Mouse (Mus musculus): ENCODE measurements around the gene B4galt5. TPM values are rescaled to one million over a fixed set of nuclear protein-coding genes. Genes with fewer than 3 reads are reported as not detected.

The B4galt5 gene
- polyA plus RNA-seq, 1 experiment from 2014 or later, result 14.5 TPM

- H3K4me3 ChIP-seq, result no peak overlapping the region
- no peak overlapping the region for H3K27ac ChIP-seq
- no peaks in the 10 kb centered on the region for H3K27me3 ChIP-seq
- no peak for ATAC-seq (ENCODE audit: insufficient number of reproducible peaks, insufficient read depth, low FRiP score, low TSS enrichment)
- peaks cover 25% of the 10 kb centered on the region for H3K4me1 ChIP-seq
- peaks cover 34% of the 10 kb centered on the region for H3K36me3 ChIP-seq
- H3K9me3 ChIP-seq, result no peaks in the 10 kb centered on the region
- no peak overlapping the region for H3K9ac ChIP-seq
- no peak overlapping the region for H3K4me2 ChIP-seq (replicated peaks)
- WGBS, result 89% methylated on average over 12 of the region's 12 CpGs
Observed at GRCm38 (mm10) chr2:167309286-167309685, 39.7 kb downstream of the B4galt5 start.

- H3K4me3 ChIP-seq, result no peak overlapping the region
Observed at GRCm38 (mm10) chr2:167307716-167308115, 41.3 kb downstream of the B4galt5 start.

DNA sequence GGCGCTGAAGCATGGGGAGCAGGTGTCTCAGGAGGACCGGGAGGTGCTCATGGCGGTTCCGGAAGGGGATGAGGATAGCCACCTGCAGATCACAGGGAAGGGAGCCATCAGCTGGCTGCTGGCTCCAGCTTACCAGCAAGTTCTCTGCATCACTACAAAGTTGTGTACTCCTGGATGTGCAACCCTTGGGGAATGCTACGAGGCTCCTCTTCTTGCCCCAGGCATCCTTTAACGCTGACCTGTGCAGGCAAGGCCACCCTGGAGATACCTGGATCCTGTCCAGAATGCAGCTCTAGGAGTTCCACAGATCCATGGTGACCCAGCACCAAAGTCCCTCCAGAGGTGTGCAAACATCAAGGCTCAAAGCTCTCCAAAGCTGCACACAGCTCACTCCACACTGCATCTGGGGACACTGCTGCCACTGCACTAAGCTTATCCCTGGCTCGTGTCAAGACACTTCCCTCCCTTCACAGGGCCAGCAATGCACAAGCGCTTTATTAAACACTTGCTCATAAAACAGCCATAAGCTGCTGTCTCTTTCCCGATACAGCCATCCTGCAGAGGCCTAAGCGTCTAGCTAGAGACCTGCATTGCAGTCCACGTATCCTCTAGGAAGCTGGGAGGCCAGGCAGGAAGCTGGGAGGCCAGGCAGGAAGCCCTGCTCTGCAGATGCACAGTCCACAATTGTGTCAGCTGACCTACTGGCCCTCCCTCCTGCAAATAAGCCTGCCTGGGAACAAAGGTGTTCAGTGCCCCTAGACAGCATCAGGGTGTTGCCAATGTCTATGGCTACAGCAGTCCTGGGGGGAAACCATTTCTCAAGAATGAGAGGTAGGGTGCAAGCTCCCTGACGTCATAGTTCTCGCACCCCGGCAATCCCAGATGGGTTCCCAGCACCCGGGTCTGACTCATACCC, 42.1 kb downstream of the B4galt5 start:
- H3K4me3 ChIP-seq, result no peak overlapping the region
- ATAC-seq (ENCODE audit: insufficient number of reproducible peaks, insufficient read depth, low FRiP score, low TSS enrichment), result no peak
- WGBS, result 83% methylated on average over 15 of the region's 15 CpGs
- no peaks in the 10 kb centered on the region for H3K9me3 ChIP-seq
- no peak overlapping the region for H3K9ac ChIP-seq
- peak overlapping the region; percentile 24; the same call in 1 of the 2 replicates for H3K27ac ChIP-seq
- peaks cover 15% of the 10 kb centered on the region for H3K4me1 ChIP-seq
- H3K4me2 ChIP-seq (replicated peaks), result no peak overlapping the region
- H3K36me3 ChIP-seq, result peaks cover 50% of the 10 kb centered on the region
- H3K27me3 ChIP-seq, result no peaks in the 10 kb centered on the region

More at GRCm38 (mm10) chr2:167307716-167308115, 41.3 kb downstream of the B4galt5 start:
- peaks cover 45% of the 10 kb centered on the region for H3K36me3 ChIP-seq
- H3K9me3 ChIP-seq, result no peaks in the 10 kb centered on the region
- WGBS, result 44% methylated on average over 12 of the region's 12 CpGs
- H3K4me2 ChIP-seq (replicated peaks), result peak overlapping the region; percentile 13; the same call in 1 of the 2 replicates
- no peaks in the 10 kb centered on the region for H3K27me3 ChIP-seq
- peak overlapping the region; percentile 64 for H3K27ac ChIP-seq
- no peak for ATAC-seq (ENCODE audit: insufficient number of reproducible peaks, insufficient read depth, low FRiP score, low TSS enrichment)
- H3K4me1 ChIP-seq, result peaks cover 15% of the 10 kb centered on the region
- no peak overlapping the region for H3K9ac ChIP-seq

GRCm38 (mm10) chr2:167306273-167306594, 42.7 kb downstream of the B4galt5 start:
- H3K36me3 ChIP-seq, result peaks cover 55% of the 10 kb centered on the region

DNA sequence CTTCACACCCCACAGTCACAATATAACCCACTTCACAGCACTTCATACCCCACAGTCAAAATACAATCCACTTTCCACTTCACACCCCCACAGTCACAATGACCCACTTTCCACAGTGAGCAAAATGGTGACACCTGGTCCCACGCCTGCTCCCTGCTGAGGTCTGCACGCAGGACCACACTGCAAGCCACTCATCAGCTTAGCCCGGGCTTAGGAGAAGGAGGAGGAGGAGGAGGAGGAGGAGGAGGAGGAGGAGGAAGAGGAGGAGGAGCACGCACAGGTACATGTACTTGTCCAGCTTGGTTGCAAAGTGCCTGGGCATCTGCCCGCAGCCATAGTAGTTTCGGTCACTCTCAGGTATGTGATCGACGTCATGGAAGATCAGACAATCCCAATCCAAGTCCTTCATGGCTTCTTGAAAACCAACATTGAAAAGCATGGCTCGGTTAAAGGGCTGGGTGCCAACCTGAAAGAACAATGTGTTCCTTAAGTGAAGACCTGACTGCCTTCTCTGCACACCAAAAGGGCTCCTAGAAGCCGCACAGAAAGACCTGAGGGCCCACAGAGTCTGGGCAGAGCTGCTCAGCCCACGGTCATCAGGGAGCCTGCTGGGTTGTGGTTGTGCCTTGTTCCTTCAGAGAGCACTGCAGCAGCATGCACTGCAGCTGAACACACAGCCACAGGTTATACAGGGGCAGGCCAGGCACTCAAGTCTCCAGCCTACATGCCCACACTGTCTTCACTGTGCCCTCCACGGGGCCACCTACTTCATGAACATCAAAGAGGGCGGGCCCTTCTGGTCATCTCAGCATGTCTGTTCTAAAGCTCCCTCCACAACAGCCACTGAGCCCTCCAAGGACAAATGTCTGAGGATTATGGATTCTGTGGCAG, 43.4 kb downstream of the B4galt5 start:
- 94% methylated on average over 12 of the region's 13 CpGs for WGBS
- H3K27me3 ChIP-seq, result no peaks in the 10 kb centered on the region
- no peak overlapping the region for H3K4me2 ChIP-seq (replicated peaks)
- no peaks in the 10 kb centered on the region for H3K9me3 ChIP-seq
- H3K36me3 ChIP-seq, result peaks cover 60% of the 10 kb centered on the region
- ATAC-seq (ENCODE audit: insufficient number of reproducible peaks, insufficient read depth, low FRiP score, low TSS enrichment), result no peak
- H3K4me3 ChIP-seq, result no peak overlapping the region
- no peak overlapping the region for H3K9ac ChIP-seq
- no peak overlapping the region for H3K27ac ChIP-seq
- peaks cover 15% of the 10 kb centered on the region for H3K4me1 ChIP-seq

More at GRCm38 (mm10) chr2:167306273-167306594, 42.7 kb downstream of the B4galt5 start:
- Histone ChIP-seq H3K4me1 (peaks cover 15% of the 10 kb centered on the region), H3K4me2 (replicated peaks) (no peak overlapping the region), H3K27me3 (no peaks in the 10 kb centered on the region), H3K9me3 (no peaks in the 10 kb centered on the region), H3K27ac (no peak overlapping the region), H3K9ac (no peak overlapping the region), H3K4me3 (no peak overlapping the region)
- 84% methylated on average over 4 of the region's 4 CpGs for WGBS
- ATAC-seq (ENCODE audit: insufficient number of reproducible peaks, insufficient read depth, low FRiP score, low TSS enrichment), result no peak

DNA sequence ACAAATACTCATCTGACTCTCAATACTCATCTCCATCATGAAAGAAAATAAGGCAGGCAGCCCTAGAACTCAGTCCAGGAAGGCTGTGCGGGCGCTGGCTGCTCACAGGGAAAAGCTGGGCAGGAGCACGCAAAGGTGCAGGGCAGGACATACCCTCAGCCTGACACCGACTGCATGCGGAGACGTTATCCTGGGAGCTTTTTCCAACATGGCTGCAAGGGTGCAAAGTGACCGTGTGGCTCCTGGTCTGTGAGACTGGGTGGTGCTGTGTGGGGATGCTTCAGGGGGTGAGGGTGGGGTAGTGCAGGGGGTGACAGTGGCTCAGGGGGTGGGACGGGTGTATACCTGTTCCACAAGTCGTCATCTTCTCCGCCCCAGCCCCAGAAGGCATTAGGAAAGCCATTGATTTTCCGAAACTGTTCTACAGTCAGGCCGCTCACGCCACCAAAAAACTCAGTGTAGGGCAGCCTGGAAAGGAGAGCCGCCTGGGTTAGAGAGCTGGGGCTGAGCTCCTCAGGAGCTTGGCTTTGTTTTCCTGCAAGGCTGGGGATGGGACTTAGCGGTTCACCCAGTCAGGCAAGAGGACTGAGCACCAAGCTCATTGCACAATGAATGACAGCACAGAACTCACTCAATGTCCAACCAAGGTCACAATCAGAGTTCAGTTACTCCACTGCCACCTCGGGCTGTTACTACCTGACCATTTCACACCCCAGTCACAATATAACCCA, 44.2 kb downstream of the B4galt5 start:
- ATAC-seq (ENCODE audit: insufficient number of reproducible peaks, insufficient read depth, low FRiP score, low TSS enrichment), result no peak
- H3K36me3 ChIP-seq, result peaks cover 60% of the 10 kb centered on the region
- no peaks in the 10 kb centered on the region for H3K9me3 ChIP-seq
- no peak overlapping the region for H3K27ac ChIP-seq
- H3K27me3 ChIP-seq, result no peaks in the 10 kb centered on the region
- H3K4me2 ChIP-seq (replicated peaks), result no peak overlapping the region
- H3K4me1 ChIP-seq, result peaks cover 15% of the 10 kb centered on the region
- 88% methylated on average over 16 of the region's 16 CpGs for WGBS
- no peak overlapping the region for H3K4me3 ChIP-seq
- H3K9ac ChIP-seq, result no peak overlapping the region

- peaks cover 58% of the 10 kb centered on the region for H3K36me3 ChIP-seq
- peaks cover 15% of the 10 kb centered on the region for H3K4me1 ChIP-seq
- no peak overlapping the region for H3K27ac ChIP-seq
- WGBS, result 89% methylated on average over 6 of the region's 6 CpGs
- no peak overlapping the region for H3K9ac ChIP-seq
- no peak overlapping the region for H3K4me3 ChIP-seq
- H3K4me2 ChIP-seq (replicated peaks), result no peak overlapping the region
- H3K27me3 ChIP-seq, result no peaks in the 10 kb centered on the region
- ATAC-seq (ENCODE audit: insufficient number of reproducible peaks, insufficient read depth, low FRiP score, low TSS enrichment), result no peak
- no peaks in the 10 kb centered on the region for H3K9me3 ChIP-seq
Observed at GRCm38 (mm10) chr2:167303806-167304205, 45.2 kb downstream of the B4galt5 start.

GRCm38 (mm10) chr2:167303196-167303595, 45.8 kb downstream of the B4galt5 start:
- Histone ChIP-seq H3K9ac (no peak overlapping the region), H3K27me3 (no peaks in the 10 kb centered on the region), H3K4me1 (peaks cover 15% of the 10 kb centered on the region), H3K27ac (no peak overlapping the region), H3K9me3 (no peaks in the 10 kb centered on the region), H3K36me3 (peaks cover 54% of the 10 kb centered on the region), H3K4me3 (no peak overlapping the region), H3K4me2 (replicated peaks) (no peak overlapping the region)
- 91% methylated on average over 8 of the region's 8 CpGs for WGBS
- ATAC-seq (ENCODE audit: insufficient number of reproducible peaks, insufficient read depth, low FRiP score, low TSS enrichment), result no peak

DNA sequence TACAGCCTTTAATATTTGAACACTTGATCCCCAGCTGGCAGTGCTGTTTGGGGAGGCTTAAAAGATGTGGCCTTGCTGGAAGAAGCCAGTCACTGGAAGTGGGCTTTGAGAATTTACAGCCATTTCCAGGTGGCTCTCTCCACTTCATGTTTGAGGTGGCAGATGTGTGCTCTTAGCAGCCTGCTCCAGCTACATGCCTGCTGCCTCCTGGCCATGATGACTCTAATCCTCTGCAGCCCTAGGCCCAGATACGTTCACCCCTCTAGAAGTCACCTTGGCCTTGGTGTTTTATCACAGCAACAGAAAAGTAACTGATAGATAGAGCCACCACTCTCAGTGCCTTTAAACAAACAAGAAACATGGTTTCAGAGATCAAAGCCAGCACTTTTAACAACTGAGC, 46.3 kb downstream of the B4galt5 start:
- peaks cover 54% of the 10 kb centered on the region for H3K36me3 ChIP-seq
- no peaks in the 10 kb centered on the region for H3K27me3 ChIP-seq
- H3K9me3 ChIP-seq, result no peaks in the 10 kb centered on the region
- 78% methylated on average over 1 of the region's 1 CpGs for WGBS
- ATAC-seq (ENCODE audit: insufficient number of reproducible peaks, insufficient read depth, low FRiP score, low TSS enrichment), result no peak
- no peak overlapping the region for H3K4me2 ChIP-seq (replicated peaks)
- H3K4me3 ChIP-seq, result no peak overlapping the region
- H3K9ac ChIP-seq, result no peak overlapping the region
- peaks cover 10% of the 10 kb centered on the region for H3K4me1 ChIP-seq
- no peak overlapping the region for H3K27ac ChIP-seq

- 88% methylated on average over 12 of the region's 12 CpGs for WGBS
- Histone ChIP-seq H3K27me3 (no peaks in the 10 kb centered on the region), H3K4me2 (replicated peaks) (no peak overlapping the region), H3K36me3 (peaks cover 48% of the 10 kb centered on the region), H3K4me3 (no peak overlapping the region), H3K27ac (no peak overlapping the region), H3K4me1 (peaks cover 4% of the 10 kb centered on the region), H3K9ac (no peak overlapping the region), H3K9me3 (no peaks in the 10 kb centered on the region)
- no peak for ATAC-seq (ENCODE audit: insufficient number of reproducible peaks, insufficient read depth, low FRiP score, low TSS enrichment)
Observed at GRCm38 (mm10) chr2:167302031-167302430, 47.0 kb downstream of the B4galt5 start.

DNA sequence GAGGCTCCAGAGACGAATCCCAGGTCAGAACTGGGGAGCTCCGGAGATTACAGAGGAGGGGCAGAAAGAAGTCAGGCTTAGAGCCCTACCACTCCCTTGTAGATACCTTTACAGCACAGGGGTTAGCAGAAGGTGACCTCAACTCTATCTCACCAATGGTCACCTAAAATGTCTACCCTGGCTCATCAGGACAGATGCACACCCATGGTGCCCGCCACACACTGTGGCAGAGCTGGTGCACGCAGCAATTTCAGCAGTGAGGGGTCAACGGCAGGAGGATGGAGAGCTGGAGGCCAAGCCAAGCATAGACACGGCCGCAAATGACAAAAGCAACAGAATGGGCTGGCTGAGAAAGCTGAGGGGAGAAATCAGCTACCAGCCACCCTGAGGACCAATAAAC, 47.4 kb downstream of the B4galt5 start:
- Histone ChIP-seq H3K36me3 (peaks cover 43% of the 10 kb centered on the region), H3K9me3 (no peaks in the 10 kb centered on the region), H3K4me3 (no peak overlapping the region), H3K9ac (no peak overlapping the region), H3K27me3 (no peaks in the 10 kb centered on the region), H3K4me1 (no peaks in the 10 kb centered on the region; the same call in 1 of the 2 replicates), H3K4me2 (replicated peaks) (no peak overlapping the region), H3K27ac (no peak overlapping the region)
- no peak for ATAC-seq (ENCODE audit: insufficient number of reproducible peaks, insufficient read depth, low FRiP score, low TSS enrichment)
- WGBS, result 93% methylated on average over 7 of the region's 7 CpGs

Measured in embryonic facial prominence, embryonic 12.5 days (tissue).